Mouse (Mus musculus): Measurements from ENCODE around the gene Drp2. TPM values are rescaled to one million over a fixed set of nuclear protein-coding genes. Genes with fewer than 3 reads are reported as not detected.

Drp2 gene
- polyA plus RNA-seq, 1 experiment from 2014 or later, result 0.07 TPM

DNA sequence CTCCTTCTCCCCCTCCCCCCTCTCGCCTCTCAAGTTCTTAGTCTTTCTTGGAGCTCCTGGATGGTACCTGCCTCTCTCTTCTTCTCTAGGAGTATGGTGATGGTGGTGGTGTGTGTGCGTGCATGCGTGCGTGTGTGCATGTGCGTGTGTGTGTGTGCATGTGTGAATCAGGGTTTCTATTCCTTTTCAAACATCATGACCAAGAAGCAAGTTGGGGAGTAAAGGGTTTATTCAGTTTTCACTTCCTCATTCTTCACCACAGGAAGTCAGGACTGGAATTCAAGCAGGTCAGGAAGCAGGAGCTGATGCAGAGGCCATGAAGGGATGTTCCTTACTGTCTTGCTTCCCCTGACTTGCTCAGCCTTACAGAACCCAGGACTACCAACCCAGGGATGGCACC, 19.9 kb downstream of the Drp2 start:
- no peak overlapping the region for H3K4me3 ChIP-seq (replicated peaks; ENCODE audit: low read depth, low read length)
- H3K27me3 ChIP-seq (ENCODE audit: insufficient read depth, low read length), result no peaks in the 10 kb centered on the region
- no peak overlapping the region for H3K27ac ChIP-seq
- ATAC-seq (replicated peaks; ENCODE audit: low FRiP score, low read depth) (no peak), DNase-seq (ENCODE audit: low spot score) (no peak)
- no peak for TF ChIP-seq CTCF (IDR thresholded peaks at IDR 0.05; ENCODE audit: low read depth)
- no peak overlapping the region for H3K4me2 ChIP-seq (ENCODE audit: low read length)
- H3K9ac ChIP-seq (ENCODE audit: low read depth, low read length), result no peak overlapping the region
- WGBS, result 89% methylated on average over 5 of the region's 5 CpGs
- no peaks in the 10 kb centered on the region for H3K36me3 ChIP-seq (ENCODE audit: insufficient read depth, low read length)
- no peaks in the 10 kb centered on the region for H3K9me3 ChIP-seq (replicated peaks; ENCODE audit: low read length)
- H3K4me1 ChIP-seq (replicated peaks; ENCODE audit: insufficient read depth, low read length), result no peaks in the 10 kb centered on the region

DNA sequence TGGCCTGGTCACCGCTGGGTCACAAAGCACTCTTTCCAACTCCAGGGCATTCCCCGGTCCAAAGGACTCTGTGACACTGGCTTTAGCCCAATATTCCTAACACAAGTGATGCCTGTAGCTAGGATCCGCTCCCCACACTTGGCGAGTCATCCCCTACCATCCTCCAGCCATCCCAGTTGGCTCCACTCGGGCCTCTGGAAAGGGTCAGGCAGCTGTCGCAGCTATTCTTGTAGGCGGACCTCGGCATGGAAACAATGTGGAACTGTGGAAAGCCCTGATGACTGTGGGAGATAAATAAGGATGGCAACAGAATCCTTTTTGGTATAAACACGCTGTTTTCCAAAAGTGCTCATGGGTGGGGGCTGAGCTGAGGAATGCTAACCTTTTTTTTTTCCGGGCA, 21.4 kb downstream of the Drp2 start:
- Histone ChIP-seq H3K4me3 (replicated peaks; ENCODE audit: low read depth, low read length) (no peak overlapping the region), H3K36me3 (ENCODE audit: insufficient read depth, low read length) (no peaks in the 10 kb centered on the region), H3K4me1 (replicated peaks; ENCODE audit: insufficient read depth, low read length) (no peaks in the 10 kb centered on the region), H3K4me2 (ENCODE audit: low read length) (no peak overlapping the region), H3K27ac (no peak overlapping the region), H3K9ac (ENCODE audit: low read depth, low read length) (no peak overlapping the region), H3K27me3 (ENCODE audit: insufficient read depth, low read length) (no peaks in the 10 kb centered on the region), H3K9me3 (replicated peaks; ENCODE audit: low read length) (no peaks in the 10 kb centered on the region)
- ATAC-seq (replicated peaks; ENCODE audit: low FRiP score, low read depth) (no peak), DNase-seq (ENCODE audit: low spot score) (no peak)
- TF ChIP-seq CTCF (IDR thresholded peaks at IDR 0.05; ENCODE audit: low read depth), result no peak
- 83% methylated on average over 10 of the region's 10 CpGs for WGBS

DNA sequence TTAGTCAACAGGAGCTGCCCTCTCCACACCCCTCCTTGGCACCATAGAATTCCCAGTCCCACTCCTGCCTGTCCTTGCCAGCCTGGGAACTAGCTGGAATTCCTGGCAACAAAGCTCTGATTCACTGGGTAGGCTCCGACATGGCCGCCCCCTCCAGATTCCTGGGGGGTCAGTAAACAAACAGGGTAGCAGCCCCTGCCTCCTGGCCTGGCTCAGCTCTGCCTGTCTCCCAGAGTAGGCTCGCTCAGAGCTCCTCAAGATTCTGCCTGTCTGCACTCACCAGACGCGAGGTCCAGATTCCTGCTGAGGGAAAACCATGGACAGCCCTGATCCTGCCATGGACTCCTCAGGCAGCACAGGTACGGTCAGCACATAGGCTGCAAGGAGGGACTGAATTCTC, 22.5 kb downstream of the Drp2 start:
- no peaks in the 10 kb centered on the region for H3K9me3 ChIP-seq (replicated peaks; ENCODE audit: low read length)
- no peak overlapping the region for H3K9ac ChIP-seq (ENCODE audit: low read depth, low read length)
- no peaks in the 10 kb centered on the region for H3K27me3 ChIP-seq (ENCODE audit: insufficient read depth, low read length)
- 73% methylated on average over 6 of the region's 6 CpGs for WGBS
- DNase-seq (ENCODE audit: low spot score) (no peak), ATAC-seq (replicated peaks; ENCODE audit: low FRiP score, low read depth) (no peak)
- no peak for TF ChIP-seq CTCF (IDR thresholded peaks at IDR 0.05; ENCODE audit: low read depth)
- no peaks in the 10 kb centered on the region for H3K4me1 ChIP-seq (replicated peaks; ENCODE audit: insufficient read depth, low read length)
- H3K36me3 ChIP-seq (ENCODE audit: insufficient read depth, low read length), result no peaks in the 10 kb centered on the region
- H3K27ac ChIP-seq, result no peak overlapping the region
- no peak overlapping the region for H3K4me2 ChIP-seq (ENCODE audit: low read length)
- no peak overlapping the region for H3K4me3 ChIP-seq (replicated peaks; ENCODE audit: low read depth, low read length)

DNA sequence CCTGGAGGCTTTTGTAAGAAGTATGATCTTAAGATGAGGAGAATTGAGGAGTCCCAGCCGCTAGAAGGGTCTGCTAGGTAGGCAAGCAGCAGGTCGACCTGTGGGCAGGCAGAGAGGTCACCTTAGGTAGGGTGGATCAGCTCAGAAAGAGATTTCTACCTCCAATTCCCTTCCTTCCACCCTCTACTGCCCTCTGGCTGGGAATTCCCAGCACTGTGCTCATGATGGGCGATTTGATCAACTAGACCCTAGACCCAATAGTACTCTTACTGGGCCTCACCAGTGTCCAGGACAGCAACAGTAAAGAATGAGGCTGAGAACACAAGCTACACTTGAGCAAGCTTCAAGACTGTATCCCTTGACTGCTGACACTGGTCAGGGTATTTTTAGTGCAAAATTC, 23.0 kb downstream of the Drp2 start:
- no peaks in the 10 kb centered on the region for H3K4me1 ChIP-seq (replicated peaks; ENCODE audit: insufficient read depth, low read length)
- H3K27me3 ChIP-seq (ENCODE audit: insufficient read depth, low read length), result no peaks in the 10 kb centered on the region
- WGBS, result 59% methylated on average over 3 of the region's 3 CpGs

DNA sequence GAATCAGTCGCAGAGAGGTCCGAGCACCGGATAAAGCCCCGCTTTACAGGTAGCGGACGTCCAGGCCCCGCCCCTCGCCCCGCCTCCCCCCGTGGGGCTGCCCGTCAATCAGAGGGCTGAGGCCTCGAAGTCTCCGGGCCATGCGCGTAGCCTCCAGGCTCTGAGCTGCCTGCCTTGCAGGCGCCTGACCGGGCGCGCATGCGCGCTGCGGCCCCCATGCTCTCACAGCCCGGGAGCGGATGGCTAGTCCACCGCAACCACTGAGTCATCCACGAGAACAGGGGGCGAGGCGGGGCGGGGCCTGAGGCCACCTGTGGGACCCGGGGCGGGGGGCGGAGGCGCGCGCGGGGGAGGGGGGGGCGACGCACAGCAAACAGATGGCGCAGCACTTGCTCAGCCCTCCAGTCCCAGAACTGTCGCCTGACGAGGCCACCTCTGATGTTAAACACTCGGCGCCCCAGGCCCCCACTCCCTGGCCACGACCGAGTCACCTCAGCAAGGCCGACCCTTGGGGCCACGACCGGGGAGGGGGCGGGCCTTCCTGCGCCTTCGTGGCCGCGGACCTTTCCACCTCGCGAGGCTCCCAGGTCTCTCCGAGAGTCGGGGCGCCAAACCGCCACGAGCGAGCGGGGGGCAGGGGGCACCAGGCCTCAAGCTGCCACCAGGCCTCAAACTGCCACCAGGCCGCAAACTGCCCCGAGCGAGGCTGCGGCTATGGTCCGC, 70.8 kb downstream of the Drp2 start:
- Histone ChIP-seq H3K4me3 (replicated peaks; ENCODE audit: low read depth, low read length) (no peak overlapping the region), H3K4me2 (ENCODE audit: low read length) (no peak overlapping the region), H3K4me1 (replicated peaks; ENCODE audit: insufficient read depth, low read length) (no peaks in the 10 kb centered on the region), H3K9ac (ENCODE audit: low read depth, low read length) (no peak overlapping the region), H3K36me3 (ENCODE audit: insufficient read depth, low read length) (no peaks in the 10 kb centered on the region), H3K9me3 (replicated peaks; ENCODE audit: low read length) (no peaks in the 10 kb centered on the region; the same call in 1 of the 2 replicates), H3K27me3 (ENCODE audit: insufficient read depth, low read length) (no peaks in the 10 kb centered on the region), H3K27ac (no peak overlapping the region)
- DNase-seq (ENCODE audit: low spot score), result no peak
- peak; percentile 29; the same call in 1 of the 2 replicates for ATAC-seq (replicated peaks; ENCODE audit: low FRiP score, low read depth)
- WGBS, result 78% methylated on average over 59 of the region's 67 CpGs
- no peak for TF ChIP-seq CTCF (IDR thresholded peaks at IDR 0.05; ENCODE audit: low read depth)

More for the DNA sequence above, 23.0 kb downstream of the Drp2 start:
- Histone ChIP-seq H3K9me3 (replicated peaks; ENCODE audit: low read length) (no peaks in the 10 kb centered on the region), H3K9ac (ENCODE audit: low read depth, low read length) (no peak overlapping the region), H3K4me2 (ENCODE audit: low read length) (no peak overlapping the region), H3K4me3 (replicated peaks; ENCODE audit: low read depth, low read length) (no peak overlapping the region), H3K27ac (no peak overlapping the region), H3K36me3 (ENCODE audit: insufficient read depth, low read length) (no peaks in the 10 kb centered on the region)
- no peak for TF ChIP-seq CTCF (IDR thresholded peaks at IDR 0.05; ENCODE audit: low read depth)
- DNase-seq (ENCODE audit: low spot score), result no peak
- no peak for ATAC-seq (replicated peaks; ENCODE audit: low FRiP score, low read depth)

GRCm38 (mm10) chrX:134476290-134476689, 71.9 kb downstream of the Drp2 start, which contains the start of gene Taf7l:
TSS of gene Taf7l (minus strand) at chrX:134476490.
- no peak for TF ChIP-seq CTCF (IDR thresholded peaks at IDR 0.05; ENCODE audit: low read depth)
- DNase-seq (ENCODE audit: low spot score) (no peak), ATAC-seq (replicated peaks; ENCODE audit: low FRiP score, low read depth) (no peak)
- Histone ChIP-seq H3K4me3 (replicated peaks; ENCODE audit: low read depth, low read length) (no peak within 1 kb of the TSS), H3K27me3 (ENCODE audit: insufficient read depth, low read length) (no peaks in the 10 kb centered on the region), H3K4me2 (ENCODE audit: low read length) (no peak within 1 kb of the TSS), H3K4me1 (replicated peaks; ENCODE audit: insufficient read depth, low read length) (no peaks in the 10 kb centered on the region), H3K9me3 (replicated peaks; ENCODE audit: low read length) (no peaks in the 10 kb centered on the region; the same call in 1 of the 2 replicates), H3K27ac (no peak within 1 kb of the TSS), H3K9ac (ENCODE audit: low read depth, low read length) (no peak within 1 kb of the TSS), H3K36me3 (ENCODE audit: insufficient read depth, low read length) (no peaks in the 10 kb centered on the region)
- WGBS, result 89% methylated on average over 25 of the region's 25 CpGs

Measured in kidney, postnatal 0 days (tissue).